Mouse (Mus musculus) erythroblast, embryonic 14.5 days (primary cell): ENCODE results near the gene Foxl1.

Experiments used
- GATA1 ChIP-seq: IDR thresholded peaks from 2 replicates; pipeline ENCODE4 v1.6.1; 2012; ENCODE audit warnings: low read length, inconsistent platforms, mixed read lengths
- TAL1 ChIP-seq: IDR thresholded peaks from 3 replicates; pipeline ENCODE4 v1.6.1; 2012; ENCODE audit warnings: low read length, inconsistent platforms, mixed read lengths

DNA sequence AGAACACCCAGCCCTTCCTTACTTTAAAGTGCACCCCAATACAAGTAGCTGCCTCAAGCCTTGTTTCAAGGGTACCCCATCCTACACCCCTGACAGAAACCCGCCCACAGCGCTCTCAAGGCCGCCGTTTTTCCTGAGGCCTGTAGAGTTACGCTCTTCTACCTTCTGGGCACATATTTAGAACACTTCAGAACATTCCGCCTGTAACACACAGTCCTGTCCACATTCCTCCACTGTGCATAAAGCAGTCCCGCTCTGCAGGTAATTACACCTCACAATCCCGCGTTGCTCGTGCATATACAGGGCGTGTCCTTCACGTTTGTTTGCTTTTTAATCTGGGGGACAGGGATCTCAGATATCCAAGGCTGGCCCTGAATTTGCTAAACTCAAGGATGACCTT, 47.8 kb upstream of the Foxl1 start:
- TF ChIP-seq TAL1 (no peak), GATA1 (no peak)
